Mouse (Mus musculus) neural tube, embryonic 14.5 days (tissue): ENCODE data around the gene Slc25a42. TPM values are rescaled to one million over a fixed set of nuclear protein-coding genes. Genes with fewer than 3 reads are reported as not detected.

Source experiments
- ATAC-seq: fragments of 200-750 bp; cut with Nextera tagmentation; 2 replicates; pipeline ENCODE4 v1.8.0; 2017; ENCODE audit warnings: low read depth, mild to moderate bottlenecking, moderate TSS enrichment, moderate library complexity
- H3K27ac ChIP-seq: fragments of 300-500 bp; sonication (generic); 2 replicates; pipeline ENCODE4 v1.5.1; 2014; ENCODE audit warnings: low read depth, mild to moderate bottlenecking, control low read depth, low read length, moderate library complexity, mixed read lengths
- H3K27me3 ChIP-seq: fragments of 300-500 bp; sonication (generic); 2 replicates; pipeline ENCODE4 v1.6.1; 2014; ENCODE audit warnings: low read length; ENCODE audit not compliant: control insufficient read depth, insufficient read depth
- H3K36me3 ChIP-seq: fragments of 300-500 bp; sonication (generic); 2 replicates; pipeline ENCODE4 v1.6.1; 2014; ENCODE audit warnings: low read length, mixed read lengths; ENCODE audit not compliant: control insufficient read depth, insufficient read depth
- H3K4me1 ChIP-seq: fragments of 300-500 bp; sonication (generic); 2 replicates; pipeline ENCODE4 v1.6.1; 2014; ENCODE audit warnings: low read length; ENCODE audit not compliant: control insufficient read depth, insufficient read depth
- H3K4me2 ChIP-seq: fragments of 300-500 bp; sonication (generic); 2 replicates; pipeline ENCODE4 v1.6.1; 2014; ENCODE audit warnings: mild to moderate bottlenecking, low read depth, low read length, control low read depth
- H3K4me3 ChIP-seq: fragments of 300-500 bp; sonication (generic); 2 replicates; pipeline ENCODE4 v1.5.1; 2014; ENCODE audit warnings: low read depth, low read length, control low read depth, mixed read lengths
- H3K9ac ChIP-seq: fragments of 300-500 bp; sonication (generic); replicated peaks from 2 replicates; pipeline ENCODE4 v1.6.1; 2014; ENCODE audit warnings: low read depth, mild to moderate bottlenecking, control low read depth, low read length, mixed read lengths
- H3K9me3 ChIP-seq: fragments of 300-500 bp; sonication (generic); 2 replicates; pipeline ENCODE4 v1.6.1; 2016; ENCODE audit warnings: low read length; ENCODE audit not compliant: control insufficient read depth
- WGBS: fragments of 180-500 bp; shearing (Covaris S2); extraction: QIAGEN DNeasy Blood & Tissue Kit; methylation state at CpG from one replicate; pipeline ENCODE4 v1.1.7; 2014; 5-methylcytosine and 5-hydroxymethylcytosine counted together
- polyA plus RNA-seq: library from polyadenylated mRNA; unstranded; fragments of >200 nt; fragmentation: Nextera tagmentation; extraction: Ambion mirVana; gene quantifications from 2 replicates; pipeline ENCODE4 v1.2.1, GENCODE M21; 2014

Slc25a42 gene
- polyA plus RNA-seq, result 7.6 and 10.0 TPM in 2 replicates

DNA sequence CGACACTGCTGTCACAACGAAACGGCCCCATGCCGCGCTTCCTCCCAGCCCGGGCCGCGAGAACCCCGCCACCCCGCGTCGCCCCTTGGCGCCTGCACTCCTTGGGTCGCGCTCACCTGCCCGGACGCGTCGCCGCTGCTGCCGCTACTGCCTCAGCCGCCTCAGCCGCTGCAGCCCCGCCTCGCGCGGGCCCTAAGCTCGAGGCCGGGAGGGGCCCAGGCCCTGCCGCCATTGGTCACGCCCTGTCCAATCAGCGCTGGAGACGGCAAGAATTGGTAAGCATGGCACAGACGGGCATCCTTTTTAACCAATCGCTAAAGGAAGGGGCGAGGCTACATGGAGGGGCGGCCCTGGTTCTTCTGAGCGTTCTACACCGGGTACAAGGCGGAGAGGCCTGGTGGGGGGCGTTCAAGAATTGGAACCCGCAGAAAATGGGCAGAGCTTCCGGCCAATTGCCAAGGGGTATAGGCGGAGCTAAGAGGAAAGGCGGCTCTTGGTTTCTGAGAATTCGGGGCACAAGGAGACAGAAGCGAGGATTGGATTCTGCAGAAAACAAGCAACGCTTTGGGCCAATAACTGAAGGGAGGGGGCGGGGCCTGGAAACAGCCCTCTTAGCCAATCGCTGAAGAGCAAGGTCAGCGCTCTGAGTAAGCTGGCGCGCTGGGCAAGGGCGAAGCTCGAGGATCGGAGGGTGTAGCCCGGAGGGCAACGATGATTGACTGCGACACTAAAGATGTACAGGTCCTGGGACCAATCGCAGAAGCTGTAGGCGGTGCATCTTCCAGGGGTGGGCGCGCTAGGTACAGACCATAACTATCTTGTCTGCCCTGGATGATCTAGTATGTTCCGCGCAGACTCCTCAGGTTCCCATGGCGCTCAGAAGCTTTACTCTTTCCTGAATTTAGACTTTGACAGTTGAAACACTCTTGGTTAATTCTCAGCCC is at the start of gene Slc25a42:
Gene Slc25a42 (minus strand): TSS at position 194 of the 944 bp plus-strand sequence.
- no peaks in the 10 kb centered on the region for H3K27me3 ChIP-seq
- 1% methylated on average over 65 of the region's 66 CpGs for WGBS
- H3K36me3 ChIP-seq, result no peaks in the 10 kb centered on the region
- H3K4me3 ChIP-seq, result peak within 1 kb of the TSS; percentile 64
- H3K4me1 ChIP-seq, result peaks cover 4% of the 10 kb centered on the region; the same call in 1 of the 2 replicates
- peak; percentile 99 for ATAC-seq
- H3K27ac ChIP-seq, result peak within 1 kb of the TSS; percentile 39; the same call in 1 of the 2 replicates
- peak within 1 kb of the TSS; percentile 92 for H3K4me2 ChIP-seq
- peak within 1 kb of the TSS; percentile 63 for H3K9ac ChIP-seq
- H3K9me3 ChIP-seq, result no peaks in the 10 kb centered on the region

- Histone ChIP-seq H3K27me3 (no peaks in the 10 kb centered on the region), H3K36me3 (peaks cover 74% of the 10 kb centered on the region), H3K4me3 (no peak overlapping the region), H3K9me3 (no peaks in the 10 kb centered on the region), H3K4me2 (no peak overlapping the region), H3K27ac (no peak overlapping the region), H3K9ac (no peak overlapping the region), H3K4me1 (no peaks in the 10 kb centered on the region)
- ATAC-seq, result no peak
- 85% methylated on average over 2 of the region's 2 CpGs for WGBS
Measured at GRCm38 (mm10) chr8:70259043-70259442, 46.9 kb upstream of the Slc25a42 start.

- Histone ChIP-seq H3K4me2 (no peak overlapping the region), H3K36me3 (peaks cover 76% of the 10 kb centered on the region), H3K9me3 (no peaks in the 10 kb centered on the region), H3K27me3 (no peaks in the 10 kb centered on the region), H3K4me1 (no peaks in the 10 kb centered on the region), H3K9ac (no peak overlapping the region), H3K27ac (no peak overlapping the region), H3K4me3 (no peak overlapping the region)
- WGBS, result 92% methylated on average over 5 of the region's 5 CpGs
- ATAC-seq, result no peak
Measured at GRCm38 (mm10) chr8:70258600-70258999, 46.5 kb upstream of the Slc25a42 start.

GRCm38 (mm10) chr8:70257456-70257855 is 45.4 kb upstream of the Slc25a42 start:
- no peak overlapping the region for H3K27ac ChIP-seq
- H3K4me3 ChIP-seq, result no peak overlapping the region
- H3K27me3 ChIP-seq, result no peaks in the 10 kb centered on the region
- WGBS, result 90% methylated on average over 3 of the region's 3 CpGs
- no peaks in the 10 kb centered on the region for H3K4me1 ChIP-seq
- H3K9me3 ChIP-seq, result no peaks in the 10 kb centered on the region
- H3K36me3 ChIP-seq, result peaks cover 76% of the 10 kb centered on the region
- ATAC-seq, result no peak
- no peak overlapping the region for H3K4me2 ChIP-seq
- no peak overlapping the region for H3K9ac ChIP-seq

- 87% methylated on average over 1 of the region's 1 CpGs for WGBS
- H3K36me3 ChIP-seq, result peaks cover 78% of the 10 kb centered on the region
Measured at GRCm38 (mm10) chr8:70254628-70255027, 42.5 kb upstream of the Slc25a42 start.

GRCm38 (mm10) chr8:70247841-70248240 is 35.7 kb upstream of the Slc25a42 start:
- H3K4me2 ChIP-seq, result no peak overlapping the region
- H3K4me3 ChIP-seq, result no peak overlapping the region
- 97% methylated on average over 3 of the region's 3 CpGs for WGBS
- ATAC-seq, result no peak
- H3K4me1 ChIP-seq, result peaks cover 9% of the 10 kb centered on the region; the same call in 1 of the 2 replicates
- no peak overlapping the region for H3K9ac ChIP-seq
- H3K36me3 ChIP-seq, result peaks cover 74% of the 10 kb centered on the region
- no peaks in the 10 kb centered on the region for H3K9me3 ChIP-seq
- H3K27ac ChIP-seq, result no peak overlapping the region
- H3K27me3 ChIP-seq, result no peaks in the 10 kb centered on the region

More at GRCm38 (mm10) chr8:70254628-70255027, 42.5 kb upstream of the Slc25a42 start:
- Histone ChIP-seq H3K27ac (no peak overlapping the region), H3K27me3 (no peaks in the 10 kb centered on the region), H3K9me3 (no peaks in the 10 kb centered on the region), H3K4me2 (no peak overlapping the region), H3K9ac (no peak overlapping the region), H3K4me3 (no peak overlapping the region), H3K4me1 (no peaks in the 10 kb centered on the region)
- no peak for ATAC-seq

DNA sequence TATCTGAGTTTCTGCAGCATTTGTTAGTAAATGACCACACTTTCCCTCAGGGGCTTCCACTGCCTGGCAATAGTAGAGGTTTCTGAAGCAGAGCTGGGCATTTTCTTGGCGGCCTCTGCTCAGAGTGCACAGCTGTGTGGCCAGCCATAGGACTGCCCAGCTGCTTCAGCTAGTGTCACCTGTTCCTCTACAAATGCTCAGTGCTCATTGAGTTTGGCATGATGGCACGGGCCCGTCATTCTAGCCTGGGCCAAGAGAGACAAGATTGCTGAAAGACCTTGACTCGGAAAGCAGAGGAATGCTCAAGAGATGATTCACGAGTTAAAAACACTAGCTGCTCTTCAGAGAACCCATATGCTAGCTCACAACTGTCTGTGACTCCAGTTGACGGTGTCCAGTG is 34.5 kb upstream of the Slc25a42 start:
- WGBS, result 92% methylated on average over 6 of the region's 6 CpGs
- peaks cover 74% of the 10 kb centered on the region for H3K36me3 ChIP-seq

GRCm38 (mm10) chr8:70240642-70241041 is 28.5 kb upstream of the Slc25a42 start:
- WGBS, result 87% methylated on average over 5 of the region's 5 CpGs
- no peaks in the 10 kb centered on the region for H3K9me3 ChIP-seq
- no peaks in the 10 kb centered on the region for H3K27me3 ChIP-seq
- H3K36me3 ChIP-seq, result peaks cover 70% of the 10 kb centered on the region
- no peak overlapping the region for H3K4me3 ChIP-seq
- ATAC-seq, result no peak
- no peak overlapping the region for H3K27ac ChIP-seq
- H3K9ac ChIP-seq, result no peak overlapping the region
- peaks cover 10% of the 10 kb centered on the region for H3K4me1 ChIP-seq
- no peak overlapping the region for H3K4me2 ChIP-seq

More for the DNA sequence above, 34.5 kb upstream of the Slc25a42 start:
- Histone ChIP-seq H3K27me3 (no peaks in the 10 kb centered on the region), H3K4me3 (no peak overlapping the region), H3K27ac (no peak overlapping the region), H3K4me1 (peaks cover 9% of the 10 kb centered on the region; the same call in 1 of the 2 replicates), H3K9ac (no peak overlapping the region), H3K4me2 (no peak overlapping the region), H3K9me3 (no peaks in the 10 kb centered on the region)
- ATAC-seq, result no peak

DNA sequence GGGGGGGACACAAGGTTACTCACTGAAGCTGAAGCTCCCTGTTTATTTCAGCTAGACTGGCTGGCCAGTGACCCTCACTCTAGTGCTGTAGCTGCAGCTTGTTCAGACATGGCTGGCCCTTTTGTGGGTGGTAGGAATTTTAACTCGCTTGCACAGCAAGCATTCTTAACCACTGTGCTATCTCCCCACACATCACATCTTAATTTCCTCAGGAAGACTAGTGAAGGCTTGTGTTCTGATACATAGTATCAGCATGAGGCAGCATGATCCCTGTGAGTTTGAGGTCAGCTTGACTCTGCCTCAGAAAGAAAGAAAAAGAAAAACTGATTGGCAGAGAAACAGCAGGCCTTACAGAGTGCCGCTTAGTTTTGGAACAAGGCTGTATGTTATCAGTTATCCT is 25.7 kb upstream of the Slc25a42 start:
- Histone ChIP-seq H3K9me3 (no peaks in the 10 kb centered on the region), H3K9ac (no peak overlapping the region), H3K27ac (no peak overlapping the region), H3K27me3 (no peaks in the 10 kb centered on the region), H3K4me2 (no peak overlapping the region), H3K36me3 (peaks cover 48% of the 10 kb centered on the region), H3K4me1 (peaks cover 15% of the 10 kb centered on the region), H3K4me3 (no peak overlapping the region)
- ATAC-seq, result no peak
- WGBS, result 95% methylated on average over 2 of the region's 2 CpGs
